Mouse (Mus musculus): ENCODE results near the gene H2-Q6.
"Not testable (repeated sequence)": the region's sequence is repeated elsewhere in the genome, so short reads cannot be mapped to it uniquely, and the experiment has no call there.

The H2-Q6 gene

DNA sequence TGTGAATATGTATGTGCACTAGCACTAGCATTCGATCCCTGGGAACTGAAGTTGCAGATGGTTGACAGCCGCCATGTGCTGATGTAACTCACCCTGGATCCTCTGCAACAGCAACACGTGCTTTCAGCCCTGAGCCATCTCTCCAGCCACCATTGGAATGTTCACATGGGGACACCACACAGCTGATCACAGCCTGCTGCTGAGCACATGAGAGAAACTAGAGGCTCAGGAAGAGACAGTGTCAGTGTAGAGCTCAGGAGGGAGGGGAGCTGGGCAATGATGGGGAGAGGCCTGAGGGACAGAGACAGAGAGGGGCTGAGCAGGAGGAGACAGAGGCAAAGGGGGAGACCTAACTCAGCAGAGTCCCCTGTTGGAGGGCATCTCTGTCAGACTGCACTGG is 10.9 kb downstream of the H2-Q6 start:
- DNase-seq = not testable (repeated sequence)

DNA sequence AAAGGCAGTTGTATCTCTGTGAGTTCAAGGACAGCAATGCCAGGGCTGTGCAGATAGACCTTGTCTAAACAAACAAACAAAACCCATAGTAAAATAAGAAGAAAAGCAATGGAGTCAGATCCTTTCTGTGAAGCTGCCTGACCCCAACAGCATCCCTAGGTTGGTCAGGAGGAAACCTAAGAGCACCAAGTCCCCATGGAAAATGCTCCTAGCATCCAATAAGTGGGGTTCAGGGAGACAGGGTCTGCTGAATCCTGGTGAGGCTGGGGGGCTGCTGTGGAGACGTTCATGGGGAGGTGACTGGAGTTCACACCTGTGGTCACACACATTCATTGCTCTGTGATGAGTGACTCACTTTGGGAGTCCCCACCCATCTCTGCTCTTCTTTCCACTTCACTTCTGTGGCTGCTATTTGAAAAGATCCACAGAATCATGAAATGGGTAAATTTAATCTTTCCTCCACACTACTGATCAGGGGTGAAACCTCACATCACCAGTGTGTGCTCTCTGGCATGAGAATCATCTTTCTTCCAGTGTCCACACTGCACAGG is 12.8 kb downstream of the H2-Q6 start:
- not testable (repeated sequence) for DNase-seq

DNA sequence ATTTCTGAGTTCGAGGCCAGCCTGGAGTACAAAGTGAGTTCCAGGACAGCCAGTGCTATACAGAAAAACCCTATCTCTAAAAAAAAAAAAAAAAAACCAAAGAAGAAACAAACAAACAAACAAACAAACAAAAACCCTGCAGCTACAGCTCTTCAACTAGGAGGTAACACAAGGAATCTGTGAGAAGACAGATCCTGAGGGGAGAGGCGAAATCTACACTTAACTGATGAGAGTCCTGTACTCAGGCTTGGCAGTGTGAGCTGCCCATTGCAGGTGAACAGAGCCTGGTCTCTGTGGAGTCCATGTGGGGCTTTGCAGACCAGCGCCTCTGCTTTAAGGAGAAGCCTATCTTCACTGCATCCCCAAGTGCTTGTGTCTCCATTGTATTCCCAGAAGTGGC is 13.7 kb downstream of the H2-Q6 start:
- not testable (repeated sequence) for DNase-seq

DNA sequence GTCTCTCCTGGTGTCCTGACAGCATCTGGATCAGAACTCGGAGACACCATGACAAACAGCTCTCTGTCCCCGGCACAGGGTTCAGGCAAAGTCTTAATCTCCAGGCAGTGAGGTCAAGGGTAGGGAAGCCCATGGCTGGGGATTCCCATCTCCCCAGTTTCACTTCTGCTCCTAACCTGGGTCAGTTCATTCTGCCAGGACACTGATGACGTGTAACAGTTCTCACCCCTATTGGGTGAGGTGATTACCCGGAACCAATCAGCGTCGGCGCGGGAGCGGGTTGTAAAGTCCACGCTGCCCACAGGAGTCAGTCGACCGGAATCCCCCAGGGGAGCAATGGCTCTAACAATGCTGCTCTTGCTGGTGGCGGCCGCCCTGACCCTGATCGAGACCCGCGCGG is 14.2 kb downstream of the H2-Q6 start, which contains the start of gene H2-Q7:
Gene H2-Q7, plus strand, starts transcription at position 271 of the 400 bp plus-strand sequence.
- peak; percentile 39 for DNase-seq

DNA sequence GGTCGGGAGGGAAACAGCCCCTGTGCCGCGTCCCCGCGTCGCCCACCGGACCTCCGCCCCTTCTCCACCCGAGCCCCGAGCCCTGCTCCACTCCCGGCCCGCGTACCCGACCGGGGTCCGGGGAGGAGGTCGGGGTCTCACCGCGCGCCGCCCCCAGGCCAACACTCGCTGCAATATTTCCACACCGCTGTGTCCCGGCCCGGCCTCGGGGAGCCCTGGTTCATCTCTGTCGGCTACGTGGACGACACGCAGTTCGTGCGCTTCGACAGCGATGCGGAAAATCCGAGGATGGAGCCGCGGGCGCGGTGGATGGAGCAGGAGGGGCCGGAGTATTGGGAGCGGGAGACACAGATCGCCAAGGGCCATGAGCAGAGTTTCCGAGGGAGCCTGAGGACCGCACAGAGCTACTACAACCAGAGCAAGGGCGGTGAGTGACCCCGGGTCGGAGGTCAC is 14.7 kb downstream of the H2-Q6 start:
- not testable (repeated sequence) for DNase-seq

DNA sequence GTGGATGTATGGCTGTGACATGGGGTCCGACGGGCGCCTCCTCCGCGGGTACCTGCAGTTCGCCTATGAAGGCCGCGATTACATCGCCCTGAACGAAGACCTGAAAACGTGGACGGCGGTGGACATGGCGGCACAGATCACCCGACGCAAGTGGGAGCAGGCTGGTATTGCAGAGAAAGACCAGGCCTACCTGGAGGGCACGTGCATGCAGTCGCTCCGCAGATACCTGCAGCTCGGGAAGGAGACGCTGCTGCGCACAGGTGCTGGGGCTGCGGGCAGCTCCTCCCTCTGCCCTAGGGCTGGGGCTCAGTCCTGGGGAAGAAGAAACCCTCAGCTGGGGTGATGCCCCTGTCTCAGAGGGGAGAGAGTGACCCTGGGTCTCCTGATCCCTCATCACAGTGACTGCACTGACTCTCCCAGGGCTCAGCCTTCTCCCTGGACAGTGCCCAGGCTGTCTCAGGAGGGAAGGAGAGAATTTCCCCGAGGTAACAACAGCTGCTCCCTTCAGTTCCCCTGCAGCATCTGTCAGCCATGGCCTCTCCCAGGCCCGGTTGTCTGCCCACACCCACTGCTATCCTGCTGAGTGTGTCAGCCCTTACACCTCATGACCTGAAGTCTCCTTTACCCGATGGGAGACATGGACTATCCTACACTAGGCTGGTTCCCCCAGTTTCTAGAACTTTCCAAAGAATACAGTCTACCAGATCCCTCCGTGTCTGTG is 15.4 kb downstream of the H2-Q6 start:
- not testable (repeated sequence) for DNase-seq

DNA sequence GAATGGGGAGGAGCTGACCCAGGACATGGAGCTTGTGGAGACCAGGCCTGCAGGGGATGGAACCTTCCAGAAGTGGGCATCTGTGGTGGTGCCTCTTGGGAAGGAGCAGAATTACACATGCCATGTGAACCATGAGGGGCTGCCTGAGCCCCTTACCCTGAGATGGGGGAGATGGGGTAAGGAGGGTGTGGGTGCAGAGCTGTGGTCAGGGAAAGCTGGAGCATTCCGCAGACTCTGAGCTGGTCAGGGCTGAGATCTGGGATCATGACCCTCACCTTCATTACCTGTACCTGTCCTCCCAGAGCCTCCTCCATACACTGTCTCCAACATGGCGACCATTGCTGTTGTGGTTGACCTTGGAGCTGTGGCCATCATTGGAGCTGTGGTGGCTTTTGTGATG is 17.7 kb downstream of the H2-Q6 start:
- DNase-seq = not testable (repeated sequence)

DNA sequence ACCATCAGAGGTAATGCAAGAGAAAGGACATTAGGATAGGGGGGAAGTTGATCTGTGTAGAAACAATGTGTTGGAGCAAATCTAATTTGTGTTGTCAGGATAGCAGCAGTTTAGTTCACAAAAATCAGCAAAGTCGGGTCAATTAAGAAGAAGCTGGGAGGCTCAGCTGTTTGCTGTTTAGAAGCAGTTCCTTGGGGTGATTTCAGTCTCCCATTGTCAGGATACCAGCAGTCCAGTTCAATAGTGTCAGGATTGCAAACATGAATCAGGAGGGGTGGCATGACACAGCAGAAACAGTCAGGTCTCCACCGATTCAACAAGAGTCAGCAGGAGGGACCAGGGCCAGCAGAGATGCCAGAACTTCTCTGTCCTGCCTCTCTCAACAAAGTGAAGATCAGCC is 19.9 kb downstream of the H2-Q6 start:
- DNase-seq = not testable (repeated sequence)

DNA sequence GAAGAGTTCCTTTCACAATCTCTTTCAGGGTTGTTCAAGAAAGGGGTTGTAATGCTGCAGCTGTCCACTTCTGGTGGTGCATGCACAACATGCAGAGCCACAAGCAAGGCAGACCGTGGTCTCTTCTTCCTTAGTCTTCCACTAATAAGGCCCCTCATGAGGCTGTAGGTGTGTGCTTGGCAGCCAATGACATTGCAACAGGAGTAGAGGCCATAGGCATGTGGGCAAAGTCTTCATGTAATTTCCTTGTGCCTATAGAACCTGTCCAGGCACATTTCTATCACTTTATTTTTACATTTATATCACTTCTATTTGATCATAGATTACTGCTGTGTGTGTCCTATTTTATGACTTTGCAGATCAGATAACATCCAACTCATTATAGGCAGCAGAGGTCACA is 33.6 kb downstream of the H2-Q6 start:
- not testable (repeated sequence) for DNase-seq

DNA sequence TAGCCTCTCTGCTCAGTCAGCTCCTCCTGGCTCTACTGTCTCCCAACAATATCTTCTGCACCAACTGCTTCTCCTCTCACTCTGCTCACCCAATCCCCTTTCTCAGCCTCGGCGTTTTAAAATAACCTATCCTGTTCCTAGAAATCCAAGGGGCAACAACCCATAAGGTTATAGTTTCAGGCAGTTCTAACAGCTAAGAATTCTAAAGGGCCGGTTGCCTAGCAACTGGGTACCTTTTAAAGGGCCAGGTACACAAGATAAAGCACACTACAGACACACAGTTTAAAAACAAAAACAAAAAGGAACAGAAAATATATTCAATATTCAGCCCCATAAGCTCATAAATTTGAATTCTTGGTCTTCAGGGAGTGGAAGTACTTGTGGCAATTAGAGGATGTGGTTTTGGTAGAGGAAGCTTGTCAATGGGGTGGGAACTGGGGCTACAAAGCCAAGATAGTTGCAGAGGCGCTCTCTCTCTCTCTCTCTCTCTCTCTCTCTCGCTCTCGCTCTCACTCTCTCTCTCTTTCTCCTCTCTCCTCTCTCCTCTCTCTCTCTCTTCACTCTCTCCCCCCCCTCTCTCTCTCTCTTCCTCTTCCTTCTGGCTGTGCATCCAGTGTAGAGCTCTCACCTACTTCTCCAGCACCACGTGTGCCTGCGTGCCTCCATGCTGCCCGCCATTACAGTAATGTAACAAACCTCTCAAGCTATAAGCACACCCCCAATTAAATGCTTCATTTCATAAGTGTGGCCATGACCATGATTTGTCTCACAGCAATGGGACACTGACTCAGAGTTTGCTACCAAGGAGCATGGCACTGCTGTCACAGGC is 36.1 kb downstream of the H2-Q6 start:
- not testable (repeated sequence) for DNase-seq

DNA sequence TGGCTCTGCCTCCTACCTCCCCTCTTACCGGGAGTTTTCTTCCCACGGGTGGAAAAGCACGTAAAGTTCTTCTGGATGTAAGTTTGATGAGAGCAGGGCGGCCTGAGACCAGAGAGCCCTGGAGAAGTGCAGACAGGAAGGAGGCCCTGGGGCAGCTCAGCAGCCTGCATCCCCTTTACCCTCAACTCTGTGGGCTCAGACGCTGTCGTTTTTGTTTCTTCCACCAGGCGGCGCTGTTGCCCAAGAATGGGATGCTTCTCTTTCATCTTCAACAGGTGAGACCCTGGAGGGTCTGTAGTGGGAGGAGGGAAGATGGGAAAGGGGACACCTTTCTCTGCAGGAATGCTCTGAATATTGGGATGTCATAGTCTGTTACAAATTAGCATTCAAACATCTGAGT is 41.0 kb downstream of the H2-Q6 start:
- not testable (repeated sequence) for DNase-seq

DNA sequence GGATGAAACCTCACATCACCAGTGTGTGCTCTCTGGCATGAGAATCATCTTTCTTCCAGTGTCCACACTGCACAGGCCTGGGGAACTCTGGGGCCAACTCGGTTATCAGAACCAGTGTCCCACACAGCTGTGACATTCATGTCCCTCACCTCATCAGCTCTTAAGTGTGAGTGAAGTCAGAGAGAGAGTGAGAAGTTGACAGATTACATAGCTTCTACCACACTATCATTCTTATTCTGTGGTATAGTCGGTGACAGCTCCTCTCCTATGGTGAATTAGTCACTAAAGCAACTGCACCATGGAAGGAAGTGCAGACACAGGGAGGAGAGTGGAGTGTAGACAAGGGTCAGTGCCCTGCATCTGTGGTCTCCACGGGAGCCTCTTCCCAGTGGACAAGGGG is 44.3 kb downstream of the H2-Q6 start:
- DNase-seq = not testable (repeated sequence)

DNA sequence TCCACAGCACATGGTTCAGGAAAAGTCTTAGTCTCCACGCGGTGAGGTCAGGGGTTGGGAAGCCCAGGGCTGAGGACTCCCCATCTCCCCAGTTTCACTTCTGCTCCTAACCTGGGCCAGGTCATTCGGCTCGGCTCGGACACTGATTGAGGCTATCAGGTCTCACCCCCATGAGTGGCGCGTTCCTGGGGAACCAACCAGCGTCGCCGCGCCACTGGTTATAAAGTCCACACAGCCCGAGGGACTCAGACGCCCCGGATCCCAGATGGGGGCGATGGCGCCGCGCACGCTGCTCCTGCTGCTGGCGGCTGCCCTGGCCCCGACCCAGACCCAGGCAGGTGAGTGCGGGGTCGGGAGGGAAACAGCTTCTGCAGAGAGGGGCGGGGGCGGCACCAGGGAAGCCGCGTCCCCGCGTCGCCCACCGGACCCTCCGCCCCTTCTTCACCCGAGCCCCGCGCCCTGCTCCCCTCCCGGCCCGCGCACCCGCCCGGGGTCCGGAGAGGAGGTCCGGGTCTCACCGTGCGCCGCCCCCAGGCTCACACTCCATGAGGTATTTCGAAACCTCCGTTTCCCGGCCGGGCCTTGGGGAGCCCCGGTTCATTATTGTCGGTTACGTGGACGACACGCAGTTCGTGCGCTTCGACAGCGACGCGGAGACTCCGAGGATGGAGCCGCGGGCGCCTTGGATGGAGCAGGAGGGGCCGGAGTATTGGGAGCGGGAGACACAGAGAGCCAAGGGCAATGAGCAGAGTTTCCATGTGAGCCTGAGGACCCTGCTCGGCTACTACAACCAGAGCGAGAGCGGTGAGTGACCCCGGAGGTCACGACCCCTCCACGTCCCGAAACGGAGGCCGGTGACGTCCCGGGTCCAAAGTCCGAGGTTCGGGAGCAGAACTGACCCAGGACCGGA is 45.4 kb downstream of the H2-Q6 start, which contains the start of gene H2-Q10:
Gene H2-Q10, plus strand, starts transcription at position 248 of the 910 bp plus-strand sequence.
- DNase-seq = no peak
